Mouse (Mus musculus): ENCODE measurements around the gene Il6.
A peak's percentile ranks its signal among the peaks of the same experiment; 100 is the strongest.
"Not testable (repeated sequence)": the region's sequence is repeated elsewhere in the genome, so short reads cannot be mapped to it uniquely, and the experiment has no call there.

Il6 gene

GRCm38 (mm10) chr5:30012726-30013503, at the start of gene Il6:
Gene Il6, plus strand, starts transcription at chr5:30013114.
- DNase-seq, result peak; percentile 91 to 92

DNA sequence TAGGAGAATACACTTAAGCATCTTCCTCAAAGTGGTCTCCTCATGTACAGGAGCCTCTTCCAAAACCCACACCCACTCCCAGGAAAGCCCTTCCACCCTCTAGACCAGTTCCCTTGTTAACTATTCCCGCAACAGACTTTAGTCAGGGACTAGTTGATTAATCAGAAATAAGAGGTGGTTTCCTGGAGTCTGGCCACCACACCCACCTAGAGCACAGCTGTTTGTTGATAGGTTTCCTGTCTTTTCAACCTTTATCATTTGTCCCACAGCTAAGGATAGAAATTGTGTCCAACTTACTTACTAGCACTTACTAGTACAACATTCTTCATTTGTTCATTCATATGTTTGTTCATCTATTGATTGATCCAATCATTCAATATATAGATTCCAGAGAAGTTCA, 49.4 kb upstream of the Il6 start:
- DNase-seq, result no peak

- DNase-seq, result no peak
Observed at GRCm38 (mm10) chr5:29970212-29970611, 42.7 kb upstream of the Il6 start.

DNA sequence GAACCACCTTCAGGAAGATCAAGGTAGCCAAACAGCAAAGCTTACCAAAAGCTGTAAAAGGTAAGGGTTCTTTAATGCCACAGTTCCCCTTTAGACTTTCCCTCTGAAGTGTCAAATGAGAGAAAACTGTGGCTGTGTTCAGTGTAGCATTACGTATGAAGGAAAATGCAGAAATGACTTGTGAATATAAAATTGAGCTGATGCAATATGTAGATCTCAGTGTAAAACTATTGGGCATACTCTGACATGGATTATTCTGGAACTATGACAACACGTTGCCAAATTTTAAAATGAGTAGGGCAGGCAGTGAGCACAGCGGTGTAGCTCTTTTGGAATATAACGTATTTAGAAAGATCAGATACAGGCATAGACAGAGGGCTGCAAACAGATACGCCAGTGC, 40.1 kb upstream of the Il6 start:
- DNase-seq, result no peak

DNA sequence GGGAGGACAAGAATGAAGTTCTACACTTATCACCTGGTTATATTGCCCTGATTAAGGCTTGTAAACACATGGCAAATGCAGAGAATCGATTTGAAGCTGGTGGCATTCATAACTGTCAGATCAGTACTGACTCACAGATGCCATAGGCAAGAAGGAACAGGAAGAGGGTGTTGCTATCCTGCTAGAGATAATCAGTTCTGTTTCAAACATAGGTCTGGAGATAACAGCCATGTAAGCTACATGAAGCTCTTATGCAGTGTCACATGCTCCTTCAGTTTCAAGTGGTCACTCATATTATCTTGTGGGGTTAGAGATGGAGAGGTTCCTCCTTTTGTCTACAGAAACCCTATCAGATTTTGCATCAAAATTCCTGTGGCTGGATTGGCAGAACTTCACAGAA, 39.4 kb upstream of the Il6 start:
- DNase-seq, result no peak

DNA sequence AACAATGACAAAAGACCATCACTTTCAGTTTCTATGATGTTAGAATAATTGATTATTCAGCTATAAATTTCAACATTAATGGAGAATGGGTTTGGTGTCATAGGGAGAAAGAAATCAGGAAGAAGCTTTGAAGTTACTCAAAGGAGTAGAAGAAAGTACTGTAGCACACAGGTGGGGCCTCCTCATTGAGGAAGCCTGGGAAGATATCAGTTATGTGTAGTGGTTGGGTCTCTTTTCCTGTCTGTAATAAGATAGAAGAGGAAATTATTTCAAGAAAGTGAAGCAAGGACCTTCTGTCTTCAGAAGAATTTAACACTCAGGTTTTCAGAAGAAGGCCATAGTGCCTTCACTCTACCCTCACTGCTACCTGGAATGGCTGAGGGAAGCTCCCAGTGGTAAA, 38.8 kb upstream of the Il6 start:
- no peak for DNase-seq

DNA sequence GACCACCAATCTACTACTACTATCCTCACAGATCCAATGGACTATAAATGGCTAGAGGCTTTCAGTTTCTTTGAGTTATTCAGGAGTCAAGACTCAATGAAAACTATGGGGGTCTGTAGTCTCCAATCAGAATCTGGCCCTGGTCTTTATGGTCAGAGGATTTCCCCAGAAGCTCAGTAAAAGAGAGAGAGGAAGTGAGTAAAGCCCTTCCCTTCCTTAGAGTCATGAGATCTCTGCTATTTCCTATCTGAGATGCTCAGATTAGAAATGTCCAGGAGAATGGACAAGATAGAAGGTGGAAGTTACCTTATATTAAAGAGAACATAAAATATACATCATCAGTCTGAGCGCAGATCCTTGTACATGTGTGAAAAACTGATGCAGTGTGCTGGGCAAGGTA, 19.3 kb upstream of the Il6 start:
- DNase-seq, result no peak

GRCm38 (mm10) chr5:29994344-29994743, 18.6 kb upstream of the Il6 start:
- no peak for DNase-seq

GRCm38 (mm10) chr5:29997351-29997750, 15.6 kb upstream of the Il6 start:
- no peak for DNase-seq

DNA sequence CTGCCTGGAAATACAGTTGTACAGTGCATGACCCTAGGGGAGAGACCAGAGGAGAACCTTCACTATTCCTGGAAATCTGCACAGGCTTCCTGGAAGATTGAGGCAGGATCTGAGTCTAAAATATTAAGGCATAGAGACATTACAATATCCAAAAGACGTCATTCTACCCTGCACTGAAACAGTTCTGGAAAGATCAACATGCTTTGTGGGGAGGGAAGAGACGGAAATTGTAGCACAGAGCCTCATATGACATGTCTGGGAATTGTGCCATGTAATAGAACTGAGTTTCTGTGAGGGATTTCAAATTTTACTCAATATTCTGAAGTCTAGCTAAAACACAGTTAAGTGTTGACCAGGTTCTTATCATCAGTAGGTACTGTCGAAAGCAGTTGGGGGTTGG, 12.0 kb upstream of the Il6 start:
- no peak for DNase-seq

- no peak for DNase-seq
Observed at GRCm38 (mm10) chr5:30014580-30014979, 1.7 kb downstream of the Il6 start.

- not testable (repeated sequence) for DNase-seq
Observed at GRCm38 (mm10) chr5:30035862-30036261, 22.9 kb downstream of the Il6 start.

- not testable (repeated sequence) for DNase-seq
Observed at GRCm38 (mm10) chr5:30037111-30037510, 24.2 kb downstream of the Il6 start.

- not testable (repeated sequence) for DNase-seq
Observed at GRCm38 (mm10) chr5:30039324-30039723, 26.4 kb downstream of the Il6 start.

GRCm38 (mm10) chr5:30039841-30040240, 26.9 kb downstream of the Il6 start:
- DNase-seq, result not testable (repeated sequence)

GRCm38 (mm10) chr5:30058216-30058731, 45.4 kb downstream of the Il6 start:
- DNase-seq, result no peak

GRCm38 (mm10) chr5:30059607-30060006, 46.7 kb downstream of the Il6 start:
- DNase-seq, result not testable (repeated sequence)

DNA sequence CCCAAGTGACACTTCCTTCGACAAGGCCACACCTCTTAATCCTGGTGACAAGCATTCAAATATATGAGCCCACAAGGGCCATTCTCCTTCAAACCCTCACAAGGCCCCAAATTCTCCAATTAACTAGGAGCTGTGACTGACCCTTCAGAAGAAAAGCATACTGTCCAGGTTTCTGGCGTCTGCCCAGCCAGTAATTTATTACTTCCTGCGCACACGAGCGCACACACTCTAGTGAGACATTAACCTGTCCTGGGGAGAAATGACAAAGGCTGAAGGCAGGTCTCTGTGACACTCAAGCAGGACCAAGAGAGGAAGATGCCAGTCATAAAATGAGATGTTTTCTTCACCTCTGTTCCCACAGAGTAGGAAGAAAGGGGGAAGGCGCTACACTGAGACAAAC, 54.8 kb downstream of the Il6 start:
- peak; percentile 43 to 59 for DNase-seq

All from kidney, postnatal 4 days (tissue).